Mouse (Mus musculus) liver, embryonic 15.5 days (tissue): ENCODE data around the gene Tax1bp3. TPM values are rescaled to one million over a fixed set of nuclear protein-coding genes. Genes with fewer than 3 reads are reported as not detected.

Source experiments
- ATAC-seq: fragments of 200-750 bp; cut with Nextera tagmentation; 2 replicates; pipeline ENCODE4 v1.8.0; 2017; ENCODE audit warnings: moderate number of reproducible peaks, mild to moderate bottlenecking, moderate library complexity; ENCODE audit not compliant: insufficient read depth
- H3K27ac ChIP-seq: fragments of 300-500 bp; sonication (generic); replicated peaks from 2 replicates; pipeline ENCODE4 v1.5.1; 2015; ENCODE audit warnings: mild to moderate bottlenecking, inconsistent platforms
- H3K27me3 ChIP-seq: fragments of 300-500 bp; sonication (generic); 2 replicates; pipeline ENCODE4 v1.6.1; 2015; ENCODE audit warnings: mild to moderate bottlenecking, inconsistent platforms
- H3K36me3 ChIP-seq: fragments of 300-500 bp; sonication (generic); replicated peaks from 2 replicates; pipeline ENCODE4 v1.6.1; 2015; ENCODE audit warnings: moderate library complexity, mild to moderate bottlenecking, inconsistent platforms
- H3K4me1 ChIP-seq: fragments of 300-500 bp; sonication (generic); replicated peaks from 2 replicates; pipeline ENCODE4 v1.6.1; 2015; ENCODE audit warnings: inconsistent platforms
- H3K4me2 ChIP-seq: fragments of 300-500 bp; sonication (generic); 2 replicates; pipeline ENCODE4 v1.6.1; 2015; ENCODE audit warnings: moderate library complexity, mild to moderate bottlenecking, inconsistent platforms
- H3K4me3 ChIP-seq: fragments of 300-500 bp; sonication (generic); replicated peaks from 2 replicates; pipeline ENCODE4 v1.5.1; 2015; ENCODE audit warnings: mild to moderate bottlenecking, inconsistent platforms
- H3K9ac ChIP-seq: fragments of 300-500 bp; sonication (generic); 2 replicates; pipeline ENCODE4 v1.6.1; 2015; ENCODE audit warnings: moderate library complexity, mild to moderate bottlenecking, inconsistent platforms
- H3K9me3 ChIP-seq: fragments of 300-500 bp; sonication (generic); replicated peaks from 2 replicates; pipeline ENCODE4 v1.6.1; 2016; ENCODE audit warnings: inconsistent platforms
- whole genome bisulfite sequencing: fragments of 180-500 bp; shearing (Covaris S2); methylation state at CpG from one replicate; pipeline ENCODE4 v1.1.7; 2015; ENCODE audit warnings: mixed read lengths; ENCODE audit not compliant: insufficient replicate concordance; 5-methylcytosine and 5-hydroxymethylcytosine counted together
- polyA plus RNA-seq: library from polyadenylated mRNA; unstranded; fragments of >200 nt; fragmentation: Nextera tagmentation; extraction: Ambion mirVana; gene quantifications from 2 replicates; pipeline ENCODE4 v1.2.1, GENCODE M21; 2015

The Tax1bp3 gene
- polyA plus RNA-seq, 1 experiment from 2014 or later = 29.6 TPM

GRCm38 (mm10) chr11:73176186-73176585 is 697 bp upstream of the Tax1bp3 start:
- Histone ChIP-seq H3K4me1 (peaks cover 42% of the 10 kb centered on the region), H3K4me3 (peak overlapping the region; percentile 96), H3K4me2 (peak overlapping the region; percentile 97), H3K9me3 (no peaks in the 10 kb centered on the region), H3K36me3 (peaks cover 19% of the 10 kb centered on the region), H3K27ac (peak overlapping the region; percentile 82), H3K9ac (peak overlapping the region; percentile 84), H3K27me3 (no peaks in the 10 kb centered on the region)
- no peak for ATAC-seq
- WGBS = 1% methylated on average over 15 of the region's 15 CpGs

DNA sequence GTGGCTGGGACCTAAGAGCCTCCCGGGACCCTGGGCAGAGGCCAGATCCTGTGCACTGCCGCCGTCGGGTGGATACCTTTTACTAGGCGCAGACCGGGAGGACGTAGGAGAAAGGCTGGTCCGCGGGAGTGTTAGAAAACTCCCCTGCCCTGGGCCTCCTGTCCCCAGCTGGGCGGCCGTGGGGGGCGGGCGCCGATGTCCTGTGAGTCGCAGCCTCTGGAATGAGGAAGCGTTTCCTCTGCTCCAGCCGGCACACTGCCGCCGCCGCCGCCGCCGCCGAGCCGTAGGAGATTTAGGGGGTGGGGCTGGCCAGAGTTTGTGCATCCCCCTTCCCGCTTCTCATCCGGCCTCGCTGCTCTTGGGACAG is 609 bp downstream of the Tax1bp3 start:
- Histone ChIP-seq H3K27me3 (no peaks in the 10 kb centered on the region), H3K9ac (peak overlapping the region; percentile 80), H3K4me3 (peak overlapping the region; percentile 96), H3K9me3 (no peaks in the 10 kb centered on the region), H3K4me2 (peak overlapping the region; percentile 97), H3K27ac (peak overlapping the region; percentile 79), H3K4me1 (peaks cover 38% of the 10 kb centered on the region), H3K36me3 (peaks cover 22% of the 10 kb centered on the region)
- under 1% methylated on average over 28 of the region's 28 CpGs for WGBS
- peak; percentile 49 for ATAC-seq

DNA sequence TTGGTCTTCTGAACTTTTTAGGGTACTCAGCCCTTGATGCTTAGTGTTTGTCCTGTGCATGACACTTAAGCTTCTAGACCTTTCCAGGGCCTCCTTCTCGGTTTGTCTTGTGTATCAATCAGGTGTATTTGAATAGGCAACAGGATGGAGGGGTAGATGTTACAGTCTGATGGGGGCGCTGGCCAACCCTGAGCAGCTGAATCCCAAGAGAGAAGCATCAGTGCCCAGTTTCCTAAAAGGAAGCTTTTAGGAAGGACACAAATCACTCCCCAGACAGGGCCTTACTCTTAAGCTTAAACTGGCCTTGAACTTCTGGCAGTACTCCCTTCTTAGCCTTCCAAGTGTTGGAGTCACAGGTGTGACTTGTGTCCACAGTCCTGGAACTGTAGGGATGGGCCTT is 1.0 kb downstream of the Tax1bp3 start:
- Histone ChIP-seq H3K4me3 (peak overlapping the region; percentile 96), H3K4me2 (peak overlapping the region; percentile 97), H3K36me3 (peaks cover 18% of the 10 kb centered on the region), H3K9me3 (no peaks in the 10 kb centered on the region), H3K27ac (peak overlapping the region; percentile 79; the same call in 1 of the 2 replicates), H3K27me3 (no peaks in the 10 kb centered on the region), H3K9ac (peak overlapping the region; percentile 80), H3K4me1 (peaks cover 37% of the 10 kb centered on the region)
- WGBS = 14% methylated on average over 2 of the region's 2 CpGs
- no peak for ATAC-seq

DNA sequence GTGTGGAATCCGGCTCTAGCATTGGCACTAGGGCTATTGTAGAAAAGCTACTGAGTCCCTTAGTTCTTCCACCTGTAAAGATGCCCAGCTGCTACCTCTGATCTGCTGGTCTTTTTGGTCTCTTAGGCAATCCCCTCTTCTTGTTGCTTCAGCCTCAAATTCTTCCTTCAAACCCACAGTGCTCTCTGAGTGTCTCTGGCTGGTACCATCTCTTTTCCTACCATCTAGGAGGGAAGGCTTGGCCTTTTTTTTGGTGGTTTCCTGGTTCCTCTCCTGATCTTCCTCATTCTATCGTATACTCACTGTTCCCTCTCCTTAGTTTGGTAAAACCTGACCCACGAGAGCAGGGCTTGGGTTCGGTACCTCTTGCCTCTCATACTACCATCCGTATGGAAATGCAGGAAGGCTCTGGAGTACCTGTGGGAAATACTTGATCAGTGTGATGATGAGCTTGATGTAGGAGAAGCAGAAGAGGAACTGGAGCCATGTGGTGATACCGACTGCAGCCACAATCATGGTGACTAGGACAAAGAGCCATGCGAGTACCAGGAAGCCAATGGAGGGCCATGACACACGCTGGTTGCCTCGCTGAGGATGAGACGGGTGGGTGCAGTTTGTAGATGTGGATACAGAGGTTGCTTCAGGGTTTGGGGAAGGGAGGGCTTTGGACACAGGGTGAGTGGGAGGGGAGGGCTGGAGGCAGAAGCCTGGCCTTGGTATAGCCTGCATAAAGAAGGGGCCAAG is 9.2 kb downstream of the Tax1bp3 start:
- Histone ChIP-seq H3K4me1 (no peaks in the 10 kb centered on the region), H3K36me3 (peaks cover 57% of the 10 kb centered on the region), H3K4me2 (no peak overlapping the region), H3K9me3 (no peaks in the 10 kb centered on the region), H3K27ac (no peak overlapping the region), H3K9ac (no peak overlapping the region), H3K27me3 (no peaks in the 10 kb centered on the region), H3K4me3 (no peak overlapping the region)
- ATAC-seq = no peak
- WGBS = 69% methylated on average over 10 of the region's 10 CpGs

- Histone ChIP-seq H3K27me3 (no peaks in the 10 kb centered on the region), H3K4me1 (no peaks in the 10 kb centered on the region), H3K9ac (no peak overlapping the region), H3K4me2 (no peak overlapping the region), H3K36me3 (peaks cover 63% of the 10 kb centered on the region), H3K9me3 (no peaks in the 10 kb centered on the region), H3K4me3 (no peak overlapping the region), H3K27ac (no peak overlapping the region)
- WGBS = 74% methylated on average over 6 of the region's 6 CpGs
- ATAC-seq = no peak
Observed at GRCm38 (mm10) chr11:73187231-73187630, 10.3 kb downstream of the Tax1bp3 start.

GRCm38 (mm10) chr11:73193047-73193446 is 16.2 kb downstream of the Tax1bp3 start:
- Histone ChIP-seq H3K4me3 (no peak overlapping the region), H3K9ac (no peak overlapping the region), H3K4me1 (peaks cover 5% of the 10 kb centered on the region), H3K36me3 (peaks cover 38% of the 10 kb centered on the region; the same call in 1 of the 2 replicates), H3K9me3 (no peaks in the 10 kb centered on the region), H3K27ac (no peak overlapping the region), H3K4me2 (no peak overlapping the region), H3K27me3 (no peaks in the 10 kb centered on the region)
- ATAC-seq = no peak
- 55% methylated on average over 6 of the region's 6 CpGs for WGBS

- no peak overlapping the region for H3K9ac ChIP-seq
- WGBS = 51% methylated on average over 2 of the region's 2 CpGs
- H3K9me3 ChIP-seq = no peaks in the 10 kb centered on the region
- no peak overlapping the region for H3K4me2 ChIP-seq
- peaks cover 27% of the 10 kb centered on the region; the same call in 1 of the 2 replicates for H3K36me3 ChIP-seq
- no peak for ATAC-seq
- no peaks in the 10 kb centered on the region for H3K27me3 ChIP-seq
- H3K4me3 ChIP-seq = no peak overlapping the region
- peaks cover 12% of the 10 kb centered on the region for H3K4me1 ChIP-seq
- H3K27ac ChIP-seq = no peak overlapping the region
Observed at GRCm38 (mm10) chr11:73194444-73194843, 17.6 kb downstream of the Tax1bp3 start.

- Histone ChIP-seq H3K4me1 (peaks cover 30% of the 10 kb centered on the region), H3K9ac (peak overlapping the region; percentile 86), H3K4me2 (peak overlapping the region; percentile 97), H3K36me3 (0 out of 2 replicates have a peak, but pooled peaks cover 6% of the 10 kb centered on the region), H3K27ac (0 out of 2 replicates have a peak overlapping the region, but pooled peaks have one; percentile 74), H3K4me3 (peak overlapping the region; percentile 76), H3K27me3 (no peaks in the 10 kb centered on the region), H3K9me3 (no peaks in the 10 kb centered on the region)
- WGBS = 0% methylated on average over 1 of the region's 1 CpGs
- ATAC-seq = no peak
Observed at GRCm38 (mm10) chr11:73198190-73198589, 21.3 kb downstream of the Tax1bp3 start.

- peak within 1 kb of the TSS; percentile 76 for H3K4me3 ChIP-seq
- 0 out of 2 replicates have a peak, but pooled peaks cover 6% of the 10 kb centered on the region for H3K36me3 ChIP-seq
- no peaks in the 10 kb centered on the region for H3K9me3 ChIP-seq
- peak within 1 kb of the TSS; percentile 79 for H3K27ac ChIP-seq
- no peaks in the 10 kb centered on the region for H3K27me3 ChIP-seq
- WGBS = 2% methylated on average over 22 of the region's 22 CpGs
- ATAC-seq = peak; percentile 96
- peak within 1 kb of the TSS; percentile 97 for H3K4me2 ChIP-seq
- H3K4me1 ChIP-seq = peaks cover 30% of the 10 kb centered on the region
- H3K9ac ChIP-seq = peak within 1 kb of the TSS; percentile 86
Observed at GRCm38 (mm10) chr11:73198603-73199229, 21.8 kb downstream of the Tax1bp3 start, which contains the start of gene Ctns. Ctns (minus strand) TSS chr11:73199042.

DNA sequence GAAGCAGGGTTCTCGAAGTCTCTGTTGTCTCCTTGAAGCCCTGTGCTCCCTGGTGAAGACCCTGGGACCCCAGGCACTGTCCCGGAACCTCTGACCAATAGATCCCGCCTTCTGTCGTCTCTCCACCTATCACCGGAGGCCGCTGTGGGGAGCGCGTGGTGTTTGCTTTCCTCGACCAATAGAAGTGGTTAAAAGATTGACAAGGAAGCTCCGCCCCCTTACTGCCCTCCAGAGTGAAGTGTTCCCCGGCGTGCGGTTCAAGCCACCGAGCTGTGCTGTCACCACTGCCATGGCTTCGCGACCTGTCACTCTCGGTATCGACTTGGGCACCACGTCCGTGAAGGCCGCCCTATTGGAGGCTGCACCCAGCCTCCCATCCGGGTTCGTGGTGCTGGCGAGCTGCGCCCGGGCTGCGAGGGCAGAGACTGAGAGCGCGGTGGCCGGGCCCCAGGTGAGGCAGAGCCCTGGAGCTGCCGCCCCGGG is 22.4 kb downstream of the Tax1bp3 start, which contains the start of gene Shpk:
Shpk (plus strand) TSS at position 231 of the 483 bp plus-strand sequence.
- Histone ChIP-seq H3K4me2 (peak within 1 kb of the TSS; percentile 97), H3K27me3 (no peaks in the 10 kb centered on the region), H3K9me3 (no peaks in the 10 kb centered on the region), H3K4me3 (peak within 1 kb of the TSS; percentile 76), H3K27ac (peak within 1 kb of the TSS; percentile 79), H3K4me1 (peaks cover 30% of the 10 kb centered on the region), H3K36me3 (0 out of 2 replicates have a peak, but pooled peaks cover 6% of the 10 kb centered on the region), H3K9ac (peak within 1 kb of the TSS; percentile 86)
- 0% methylated on average over 32 of the region's 32 CpGs for WGBS
- peak; percentile 96 for ATAC-seq

DNA sequence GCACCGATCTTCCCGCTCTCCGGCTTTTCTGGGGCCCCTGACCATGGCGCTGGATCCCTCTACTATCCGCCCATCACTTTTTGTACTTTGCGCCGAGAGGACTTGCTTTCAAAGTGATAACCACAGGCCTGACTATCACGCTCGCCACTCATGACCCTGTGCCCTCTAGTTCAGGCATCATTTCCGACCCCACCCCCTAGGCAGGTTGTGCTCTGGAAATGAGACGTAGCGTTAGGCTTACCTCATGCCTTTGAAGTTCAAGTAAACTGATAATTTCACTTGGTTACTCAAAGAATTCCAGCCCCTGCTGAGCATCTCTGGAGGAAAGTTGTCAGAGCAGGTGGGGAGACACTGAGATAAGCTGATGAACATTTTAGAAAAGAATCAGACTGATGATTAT is 23.0 kb downstream of the Tax1bp3 start:
- WGBS = 2% methylated on average over 12 of the region's 12 CpGs
- H3K4me2 ChIP-seq = peak overlapping the region; percentile 97
- peak; percentile 10 for ATAC-seq
- H3K4me3 ChIP-seq = peak overlapping the region; percentile 76
- H3K9me3 ChIP-seq = no peaks in the 10 kb centered on the region
- H3K9ac ChIP-seq = peak overlapping the region; percentile 85
- H3K4me1 ChIP-seq = peaks cover 30% of the 10 kb centered on the region
- peak overlapping the region; percentile 79 for H3K27ac ChIP-seq
- H3K27me3 ChIP-seq = no peaks in the 10 kb centered on the region
- H3K36me3 ChIP-seq = 0 out of 2 replicates have a peak, but pooled peaks cover 6% of the 10 kb centered on the region
